Mouse (Mus musculus) heart, postnatal 0 days (tissue): Measurements from ENCODE around the gene Dhrs11.

Experiments used
- CTCF ChIP-seq: IDR thresholded peaks from 2 replicates; pipeline ENCODE4 v1.5.1; 2016; ENCODE audit warnings: antibody characterized with exemption, control low read depth, low read depth
- EP300 ChIP-seq: IDR thresholded peaks from 2 replicates; pipeline ENCODE4 v1.6.1; 2016; ENCODE audit warnings: antibody characterized with exemption, low read depth

GRCm38 (mm10) chr11:84827492-84827891 lies 1.3 kb downstream of the Dhrs11 start:
- TF ChIP-seq CTCF (no peak), EP300 (no peak)
